Mouse (Mus musculus) bone marrow, adult 2 months (tissue): ENCODE results near the gene Fbxl22.

Experiments used
- CTCF ChIP-seq: fragments of 200-500 bp; IDR thresholded peaks from 2 replicates; pipeline ENCODE4 v1.5.1; 2011; ENCODE audit warnings: low read length, control low read depth; ENCODE audit not compliant: control insufficient read depth, insufficient read depth
- POLR2A ChIP-seq: fragments of 200-500 bp; IDR thresholded peaks from 2 replicates; pipeline ENCODE4 v1.6.1; 2011; ENCODE audit warnings: low read depth, mild to moderate bottlenecking, control low read depth, low read length, borderline replicate concordance; ENCODE audit not compliant: control insufficient read depth

GRCm38 (mm10) chr9:66465087-66465486 is 49.3 kb downstream of the Fbxl22 start:
- TF ChIP-seq POLR2A (no peak), CTCF (no peak)
